Mouse (Mus musculus) bone marrow, adult 2 months (tissue): ENCODE results near the gene Cacna2d4. TPM values are rescaled to one million over a fixed set of nuclear protein-coding genes. Genes with fewer than 3 reads are reported as not detected.

ENCODE experiments used
- H3K27ac ChIP-seq: fragments of 200-500 bp; 2 replicates; pipeline ENCODE4 v1.5.1; 2012; ENCODE audit warnings: low read depth, mild to moderate bottlenecking, control low read depth, inconsistent platforms, low read length; ENCODE audit not compliant: control insufficient read depth, poor library complexity, insufficient read depth
- H3K4me1 ChIP-seq: fragments of 200-500 bp; 2 replicates; pipeline ENCODE4 v1.6.1; 2011; ENCODE audit warnings: low read length; ENCODE audit not compliant: control insufficient read depth, insufficient read depth
- H3K4me3 ChIP-seq: fragments of 200-500 bp; replicated peaks from 2 replicates; pipeline ENCODE3; 2011; ENCODE audit warnings: mild to moderate bottlenecking, low read depth, low read length, control low read depth; ENCODE audit not compliant: control insufficient read depth
- CTCF ChIP-seq: fragments of 200-500 bp; IDR thresholded peaks from 2 replicates; pipeline ENCODE4 v1.5.1; 2011; ENCODE audit warnings: low read length, control low read depth; ENCODE audit not compliant: control insufficient read depth, insufficient read depth
- POLR2A ChIP-seq: fragments of 200-500 bp; IDR thresholded peaks from 2 replicates; pipeline ENCODE4 v1.6.1; 2011; ENCODE audit warnings: low read depth, mild to moderate bottlenecking, control low read depth, low read length, borderline replicate concordance; ENCODE audit not compliant: control insufficient read depth
- WGBS: fragments of 180-500 bp; shearing (Covaris S2); methylation state at CpG from one replicate; pipeline ENCODE4 v1.1.7; 2018; 5-methylcytosine and 5-hydroxymethylcytosine counted together
- polyA plus RNA-seq: library from polyadenylated mRNA; stranded (reverse); fragments of >200 nt; gene quantifications from 2 replicates; pipeline ENCODE4 v1.2.4, GENCODE M21; 2011; ENCODE audit warnings: low replicate concordance; ENCODE audit not compliant: missing spikeins, insufficient read depth, insufficient read length

Gene Cacna2d4
- polyA plus RNA-seq, 1 experiment = 7.1 TPM

DNA sequence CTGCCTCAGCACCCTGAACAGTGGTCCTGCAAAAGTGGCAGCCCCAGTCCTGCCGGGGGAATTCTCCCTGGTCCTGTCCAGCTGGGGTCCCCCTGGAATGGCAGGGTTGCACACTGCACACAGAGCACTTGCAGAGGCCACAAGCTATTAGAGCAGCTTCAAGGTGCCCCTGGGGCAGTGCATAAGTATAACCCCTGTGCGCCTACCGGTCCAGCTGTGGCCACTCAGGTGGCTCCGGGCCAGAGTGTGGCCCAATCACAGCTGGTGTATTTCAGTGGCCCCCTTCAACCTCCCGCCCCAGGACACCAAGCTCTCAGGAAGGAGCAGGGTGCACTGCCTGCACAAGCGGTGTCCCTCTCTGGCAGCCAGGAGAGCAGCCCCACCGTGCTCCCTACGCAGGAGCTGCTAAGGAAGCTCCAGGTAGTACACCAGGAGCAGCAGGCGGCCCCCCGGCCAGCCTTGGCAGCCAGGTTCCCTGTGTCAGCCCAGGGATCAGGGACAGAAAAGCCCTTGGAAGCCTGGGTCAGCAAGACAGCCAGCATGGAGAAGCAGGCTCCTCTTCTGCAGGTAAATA lies 21.2 kb upstream of the Cacna2d4 start:
- Histone ChIP-seq H3K4me3 (no peak overlapping the region), H3K27ac (no peak overlapping the region), H3K4me1 (no peaks in the 10 kb centered on the region; the same call in 1 of the 2 replicates)
- TF ChIP-seq POLR2A (no peak), CTCF (no peak)
- WGBS = 89% methylated on average over 10 of the region's 10 CpGs

DNA sequence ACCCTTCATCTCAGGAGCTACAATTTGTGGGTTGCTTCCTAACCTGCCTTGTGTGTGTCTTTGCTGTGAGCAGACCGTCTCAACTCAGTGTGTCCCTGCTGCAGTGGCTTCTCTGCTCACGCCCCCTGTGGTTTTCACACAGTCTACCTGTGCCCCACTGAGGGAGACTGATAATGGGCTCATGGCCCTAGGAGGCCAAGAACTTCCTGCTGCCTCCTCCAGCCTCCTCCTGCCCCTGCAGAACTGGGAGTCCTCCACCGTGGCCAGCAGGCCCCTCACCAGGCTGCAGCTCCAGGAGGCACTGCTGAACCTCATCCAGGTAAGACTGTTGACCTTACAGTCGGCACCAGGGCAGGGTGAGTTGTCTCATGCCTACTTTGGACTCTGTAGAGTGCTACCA lies 18.7 kb upstream of the Cacna2d4 start:
- H3K4me3 ChIP-seq = no peak overlapping the region
- whole genome bisulfite sequencing = 59% methylated on average over 4 of the region's 4 CpGs
- H3K27ac ChIP-seq = no peak overlapping the region
- TF ChIP-seq CTCF (no peak), POLR2A (no peak)
- no peaks in the 10 kb centered on the region; the same call in 1 of the 2 replicates for H3K4me1 ChIP-seq

DNA sequence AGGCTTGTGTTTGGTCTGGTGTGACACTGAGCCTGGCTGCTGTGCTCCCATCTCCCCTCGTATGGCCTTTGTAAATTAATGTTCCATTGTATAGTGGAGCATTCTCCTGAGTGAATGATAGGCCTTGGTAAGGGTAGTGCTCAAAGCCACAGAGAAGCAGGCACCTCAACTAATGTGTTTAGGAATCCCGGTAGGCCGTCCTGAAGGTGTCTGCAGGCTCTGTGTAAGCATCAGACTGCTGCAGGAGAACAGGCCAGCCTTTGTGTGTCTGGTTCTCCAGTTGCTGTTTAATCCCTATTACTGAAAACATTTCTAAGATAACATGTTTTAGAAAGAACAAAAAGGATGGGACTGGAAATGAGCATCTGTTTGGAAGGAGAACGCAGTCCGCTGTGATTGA lies 17.7 kb upstream of the Cacna2d4 start:
- H3K27ac ChIP-seq = no peak overlapping the region
- no peaks in the 10 kb centered on the region; the same call in 1 of the 2 replicates for H3K4me1 ChIP-seq
- no peak for TF ChIP-seq CTCF
- no peak for TF ChIP-seq POLR2A
- WGBS = 87% methylated on average over 5 of the region's 5 CpGs
- no peak overlapping the region for H3K4me3 ChIP-seq

DNA sequence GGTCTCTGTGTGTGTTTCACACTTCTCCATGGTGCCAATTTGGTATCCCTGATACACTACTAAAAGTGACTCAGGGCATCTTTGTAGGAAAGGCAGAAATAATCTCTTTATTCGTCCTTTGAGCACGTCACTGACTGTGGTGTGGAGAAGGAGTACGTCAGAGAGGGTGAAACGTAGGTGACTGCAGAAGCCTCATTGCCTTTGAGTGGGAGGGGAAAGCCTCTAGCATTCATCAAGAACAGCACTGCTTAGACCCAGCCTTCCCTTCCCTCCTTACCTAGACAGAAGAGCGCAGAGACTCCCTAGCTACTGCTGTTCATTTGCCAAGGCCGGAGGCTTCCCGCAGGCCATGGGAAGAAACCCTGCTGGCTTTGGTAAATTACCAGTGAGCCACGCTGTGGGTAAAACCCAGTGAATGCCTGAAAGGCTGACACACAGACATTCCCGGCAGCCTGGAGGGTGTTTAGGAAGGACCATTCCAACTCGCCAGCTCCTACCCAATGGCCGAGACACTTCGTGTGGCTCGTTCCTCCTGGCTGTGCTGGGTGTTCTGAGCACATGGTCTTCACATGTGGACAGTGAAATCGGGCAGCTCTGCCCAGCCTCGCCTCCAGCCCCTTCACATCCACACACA lies 17.0 kb upstream of the Cacna2d4 start:
- TF ChIP-seq CTCF (no peak), POLR2A (no peak)
- H3K27ac ChIP-seq = no peak overlapping the region
- H3K4me1 ChIP-seq = no peaks in the 10 kb centered on the region; the same call in 1 of the 2 replicates
- WGBS = 84% methylated on average over 15 of the region's 15 CpGs
- H3K4me3 ChIP-seq = no peak overlapping the region

DNA sequence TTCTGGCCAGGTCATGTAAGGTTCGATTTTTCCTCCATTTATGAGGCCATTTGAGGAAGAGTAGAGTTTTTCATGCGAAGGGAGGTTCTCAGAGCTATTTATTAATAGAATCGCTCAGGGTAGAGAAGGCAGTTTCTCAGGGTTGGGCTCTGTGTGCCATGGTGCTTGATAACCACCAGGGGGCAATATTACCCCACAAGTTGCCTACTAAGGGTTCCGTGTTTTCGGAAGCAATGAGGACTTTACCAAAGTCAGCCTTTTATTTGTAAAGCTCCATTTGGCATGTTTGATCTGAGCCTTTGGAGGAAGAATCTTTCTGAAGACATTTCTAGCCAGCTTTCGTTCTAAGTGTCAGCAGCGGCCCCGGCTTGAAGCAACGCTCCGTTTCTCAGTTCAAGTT lies 16.0 kb upstream of the Cacna2d4 start:
- WGBS = 50% methylated on average over 10 of the region's 10 CpGs
- TF ChIP-seq POLR2A (no peak), CTCF (peak; percentile 71)

DNA sequence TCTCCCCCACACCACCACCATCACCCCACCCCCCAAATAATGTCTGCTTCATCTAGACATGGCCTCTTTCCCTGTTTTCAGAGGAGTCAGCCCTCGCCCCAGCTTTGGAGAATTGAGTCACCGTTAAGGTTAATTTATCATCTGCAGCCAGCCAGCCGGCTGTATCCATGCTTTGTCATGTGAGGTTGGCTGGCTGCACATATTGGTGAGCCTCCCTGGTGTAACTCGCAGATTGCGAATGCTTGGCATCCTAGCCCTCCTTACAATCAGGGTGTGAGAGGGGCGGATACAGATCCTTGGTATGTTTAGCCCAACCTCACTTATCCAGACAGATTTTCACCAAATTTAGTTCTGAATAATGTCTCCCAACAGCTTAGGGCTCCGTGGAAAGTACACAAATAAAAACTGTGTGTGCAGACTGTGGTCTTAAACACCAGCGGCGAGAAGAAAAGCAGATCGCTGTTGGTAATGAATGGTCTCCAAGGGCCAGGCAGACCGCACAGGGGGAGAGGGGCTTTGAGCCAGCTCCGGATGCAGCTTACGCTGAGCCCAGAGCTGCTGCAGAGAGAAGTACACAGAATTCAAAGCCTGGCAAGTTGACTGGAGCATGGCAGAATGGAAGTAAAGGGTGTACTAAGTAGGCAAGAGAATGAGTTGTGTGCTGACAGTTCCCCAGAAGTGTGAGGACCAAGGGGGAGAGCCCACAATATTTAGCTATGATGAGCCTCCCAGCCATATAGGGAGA lies 11.7 kb upstream of the Cacna2d4 start:
- 69% methylated on average over 13 of the region's 13 CpGs for WGBS
- Histone ChIP-seq H3K27ac (no peak overlapping the region), H3K4me3 (no peak overlapping the region), H3K4me1 (no peaks in the 10 kb centered on the region)
- TF ChIP-seq POLR2A (no peak), CTCF (no peak)

More for the DNA sequence above, 16.0 kb upstream of the Cacna2d4 start:
- H3K27ac ChIP-seq = no peak overlapping the region
- no peak overlapping the region for H3K4me3 ChIP-seq
- H3K4me1 ChIP-seq = no peaks in the 10 kb centered on the region; the same call in 1 of the 2 replicates

DNA sequence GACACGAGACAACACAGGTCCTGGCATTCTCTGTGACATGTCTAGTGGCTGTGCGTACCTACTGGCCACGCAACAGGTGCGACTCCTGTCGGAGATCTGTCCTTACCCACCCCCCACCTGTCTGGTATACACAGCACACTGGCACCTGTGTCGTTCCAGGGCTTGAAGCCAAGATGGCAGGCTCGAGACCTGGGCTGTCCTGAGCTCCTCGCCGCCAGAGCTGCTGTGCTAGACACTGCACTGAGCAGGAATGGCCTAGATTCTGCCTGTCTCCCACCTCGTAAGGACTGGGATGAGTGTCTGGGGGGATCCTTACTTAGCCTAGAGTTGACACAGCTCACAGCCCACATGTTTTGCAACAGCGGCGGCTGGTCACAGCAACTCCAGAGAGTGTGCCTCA lies 11.1 kb upstream of the Cacna2d4 start:
- TF ChIP-seq CTCF = no peak
- TF ChIP-seq POLR2A = no peak
- Histone ChIP-seq H3K4me1 (no peaks in the 10 kb centered on the region), H3K4me3 (no peak overlapping the region), H3K27ac (no peak overlapping the region)
- whole genome bisulfite sequencing = 83% methylated on average over 12 of the region's 12 CpGs

DNA sequence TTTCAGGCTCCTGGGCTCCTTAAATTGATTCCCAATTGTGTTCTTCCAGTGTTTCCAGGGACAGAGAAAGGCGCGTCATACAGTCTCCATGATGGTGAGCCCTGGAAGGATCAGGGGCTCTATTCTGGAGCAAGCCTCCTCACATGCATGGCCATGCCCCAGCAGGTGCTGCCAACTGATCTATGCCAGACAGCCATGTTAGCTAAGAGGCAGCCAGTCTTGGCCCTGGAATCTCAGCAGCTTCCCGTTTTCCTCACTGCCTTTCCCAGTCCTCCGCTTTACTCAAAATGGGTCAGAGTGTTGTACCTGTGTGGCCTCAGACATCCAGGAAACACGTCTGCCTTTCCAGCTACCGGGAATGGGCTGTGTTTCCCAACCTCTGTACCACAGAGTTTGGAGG lies 10.6 kb upstream of the Cacna2d4 start:
- H3K4me3 ChIP-seq = no peak overlapping the region

More for the DNA sequence above, 10.6 kb upstream of the Cacna2d4 start:
- 88% methylated on average over 6 of the region's 6 CpGs for WGBS
- TF ChIP-seq CTCF = no peak
- no peak for TF ChIP-seq POLR2A
- Histone ChIP-seq H3K4me1 (no peaks in the 10 kb centered on the region), H3K27ac (no peak overlapping the region)
